Mouse (Mus musculus) midbrain, embryonic 11.5 days (tissue): ENCODE data around the gene Tekt2. TPM values are rescaled to one million over a fixed set of nuclear protein-coding genes. Genes with fewer than 3 reads are reported as not detected.

Experiments
- ATAC-seq: fragments of 200-750 bp; cut with Nextera tagmentation; 2 replicates; pipeline ENCODE4 v1.8.0; 2017; ENCODE audit warnings: moderate TSS enrichment, moderate library complexity; ENCODE audit not compliant: low FRiP score
- DNase-seq: peaks from one replicate; pipeline ENCODE4 v3.0.0; 2015; ENCODE audit warnings: low spot score; ENCODE audit errors: missing footprints
- H3K27ac ChIP-seq: fragments of 300-500 bp; sonication (generic); 2 replicates; pipeline ENCODE4 v1.5.1; 2014; ENCODE audit warnings: low read depth, low read length
- H3K27me3 ChIP-seq: fragments of 300-500 bp; sonication (generic); 2 replicates; pipeline ENCODE4 v1.6.1; 2014; ENCODE audit warnings: mild to moderate bottlenecking, low read length, moderate library complexity, mixed read lengths; ENCODE audit not compliant: control insufficient read depth, insufficient read depth
- H3K36me3 ChIP-seq: fragments of 300-500 bp; sonication (generic); 2 replicates; pipeline ENCODE4 v1.6.1; 2014; ENCODE audit warnings: mild to moderate bottlenecking, low read length, moderate library complexity, mixed read lengths; ENCODE audit not compliant: control insufficient read depth, insufficient read depth
- H3K4me1 ChIP-seq: fragments of 300-500 bp; sonication (generic); 2 replicates; pipeline ENCODE4 v1.6.1; 2014; ENCODE audit warnings: low read length; ENCODE audit not compliant: control insufficient read depth, insufficient read depth
- H3K4me2 ChIP-seq: fragments of 300-500 bp; sonication (generic); 2 replicates; pipeline ENCODE4 v1.6.1; 2014; ENCODE audit warnings: mild to moderate bottlenecking, moderate library complexity
- H3K4me3 ChIP-seq: fragments of 300-500 bp; sonication (generic); 2 replicates; pipeline ENCODE4 v1.5.1; 2014; ENCODE audit warnings: low read depth, low read length
- H3K9ac ChIP-seq: fragments of 300-500 bp; sonication (generic); 2 replicates; pipeline ENCODE4 v1.6.1; 2014; ENCODE audit warnings: low read length
- H3K9me3 ChIP-seq: fragments of 300-500 bp; sonication (generic); 2 replicates; pipeline ENCODE4 v1.6.1; 2016; ENCODE audit warnings: low read length; ENCODE audit not compliant: control insufficient read depth
- WGBS: fragments of 180-500 bp; shearing (Covaris S2); extraction: QIAGEN DNeasy Blood & Tissue Kit; methylation state at CpG from one replicate; pipeline ENCODE4 v1.1.7; 2014; 5-methylcytosine and 5-hydroxymethylcytosine counted together
- polyA plus RNA-seq: library from polyadenylated mRNA; unstranded; fragments of >200 nt; fragmentation: Nextera tagmentation; extraction: Ambion mirVana; gene quantifications from 2 replicates; pipeline ENCODE4 v1.2.1, GENCODE M21; 2014

Gene Tekt2
- polyA plus RNA-seq, 1 experiment from 2014 or later: 2.2 TPM

GRCm38 (mm10) chr4:126273753-126274152 is 51.7 kb downstream of the Tekt2 start:
- H3K27me3 ChIP-seq: no peaks in the 10 kb centered on the region
- no peak overlapping the region for H3K27ac ChIP-seq
- H3K9ac ChIP-seq: no peak overlapping the region
- H3K36me3 ChIP-seq: 0 out of 2 replicates have a peak, but pooled peaks cover 4% of the 10 kb centered on the region
- peak; percentile 35 for DNase-seq
- H3K4me2 ChIP-seq: no peak overlapping the region
- ATAC-seq: no peak
- H3K4me3 ChIP-seq: no peak overlapping the region
- 73% methylated on average over 13 of the region's 13 CpGs for WGBS
- H3K4me1 ChIP-seq: peaks cover 5% of the 10 kb centered on the region
- no peaks in the 10 kb centered on the region for H3K9me3 ChIP-seq

Other genes with a start within 250 kb of the Tekt2 start
- gene Lsm10, start 229.1 kb downstream of the Tekt2 start, polyA plus RNA-seq: 40.8 and 45.7 TPM in 2 replicates
- 20.8 and 25.4 TPM in 2 replicates for gene Stk40, start 221.7 kb downstream of the Tekt2 start, polyA plus RNA-seq
- 22.4 and 24.8 TPM in 2 replicates for gene Eva1b, start 177.9 kb downstream of the Tekt2 start, polyA plus RNA-seq
- gene Sh3d21, start 162.2 kb downstream of the Tekt2 start, polyA plus RNA-seq: 1.4 TPM in 2 replicates
- gene Thrap3, start 122.9 kb downstream of the Tekt2 start, polyA plus RNA-seq: 192 and 219 TPM in 2 replicates
- gene Map7d1, start 69.3 kb downstream of the Tekt2 start, polyA plus RNA-seq: 61.8 and 68.7 TPM in 2 replicates
- gene Trappc3, start 63.4 kb downstream of the Tekt2 start, polyA plus RNA-seq: 37.1 and 38.9 TPM in 2 replicates
- 9.1 and 9.5 TPM in 2 replicates for gene Col8a2, start 38.9 kb downstream of the Tekt2 start, polyA plus RNA-seq
- 36.4 and 45.0 TPM in 2 replicates for gene Adprhl2, start 4.0 kb downstream of the Tekt2 start, polyA plus RNA-seq
- 12.2 and 13.3 TPM in 2 replicates for gene Ago3, start 103.9 kb upstream of the Tekt2 start, polyA plus RNA-seq
- 27.8 and 28.4 TPM in 2 replicates for gene Ago1, start 142.9 kb upstream of the Tekt2 start, polyA plus RNA-seq
- 3.0 and 3.6 TPM in 2 replicates for gene Ago4, start 207.8 kb upstream of the Tekt2 start, polyA plus RNA-seq
- 50.4 and 54.4 TPM in 2 replicates for gene Clspn, start 231.2 kb upstream of the Tekt2 start, polyA plus RNA-seq